ENCODE assay signal across 14 mouse cellular contexts in genomic region chr6:28978031-28978430, GRCm38 (mm10).
"Had no signal": no experiment of that assay in that cellular context is flagged by ENCODE, and none has a peak within 500 bp of the region (broad histone marks: within the 10 kb centered on the region; RNA-seq: fewer than 3 reads in every experiment).

No protein-coding gene starts in this region.

- ATAC-seq: lung, postnatal 0 days had no signal

- H3K4me2 ChIP-seq: limb, embryonic 13.5 days; neural tube, embryonic 15.5 days had no signal

- H3K36me3 ChIP-seq: limb, embryonic 13.5 days; midbrain, embryonic 10.5 days; neural tube, embryonic 15.5 days had no signal

- H3K9ac ChIP-seq: limb, embryonic 13.5 days; liver, embryonic 14.5 days; neural tube, embryonic 15.5 days had no signal

- H3K27ac ChIP-seq: limb, embryonic 13.5 days; liver, embryonic 14.5 days; midbrain, embryonic 10.5 days; neural tube, embryonic 15.5 days had no signal

- H3K9me3 ChIP-seq: limb, embryonic 13.5 days; midbrain, embryonic 10.5 days; neural tube, embryonic 15.5 days had no signal

- H3K4me3 ChIP-seq: limb, embryonic 13.5 days; midbrain, embryonic 10.5 days; myocyte; neural tube, embryonic 15.5 days had no signal

- DNase-seq: kidney, postnatal 10 days; layer of hippocampus, adult 9-11 months; layer of hippocampus, postnatal 36 days; left cerebral cortex, postnatal 4 days; lung, adult 18-20 months; lung, postnatal 4 days; midbrain, embryonic 14.5 days; thymus, postnatal 36 days had no signal
